Mouse (Mus musculus) yolk sac, embryonic 10.5 days (tissue): ENCODE measurements around the gene Adgrb3.

Experiments
- DNase-seq: peaks from one replicate; pipeline ENCODE4 v3.0.0-alpha.2; 2017; ENCODE audit warnings: low spot score

The Adgrb3 gene

DNA sequence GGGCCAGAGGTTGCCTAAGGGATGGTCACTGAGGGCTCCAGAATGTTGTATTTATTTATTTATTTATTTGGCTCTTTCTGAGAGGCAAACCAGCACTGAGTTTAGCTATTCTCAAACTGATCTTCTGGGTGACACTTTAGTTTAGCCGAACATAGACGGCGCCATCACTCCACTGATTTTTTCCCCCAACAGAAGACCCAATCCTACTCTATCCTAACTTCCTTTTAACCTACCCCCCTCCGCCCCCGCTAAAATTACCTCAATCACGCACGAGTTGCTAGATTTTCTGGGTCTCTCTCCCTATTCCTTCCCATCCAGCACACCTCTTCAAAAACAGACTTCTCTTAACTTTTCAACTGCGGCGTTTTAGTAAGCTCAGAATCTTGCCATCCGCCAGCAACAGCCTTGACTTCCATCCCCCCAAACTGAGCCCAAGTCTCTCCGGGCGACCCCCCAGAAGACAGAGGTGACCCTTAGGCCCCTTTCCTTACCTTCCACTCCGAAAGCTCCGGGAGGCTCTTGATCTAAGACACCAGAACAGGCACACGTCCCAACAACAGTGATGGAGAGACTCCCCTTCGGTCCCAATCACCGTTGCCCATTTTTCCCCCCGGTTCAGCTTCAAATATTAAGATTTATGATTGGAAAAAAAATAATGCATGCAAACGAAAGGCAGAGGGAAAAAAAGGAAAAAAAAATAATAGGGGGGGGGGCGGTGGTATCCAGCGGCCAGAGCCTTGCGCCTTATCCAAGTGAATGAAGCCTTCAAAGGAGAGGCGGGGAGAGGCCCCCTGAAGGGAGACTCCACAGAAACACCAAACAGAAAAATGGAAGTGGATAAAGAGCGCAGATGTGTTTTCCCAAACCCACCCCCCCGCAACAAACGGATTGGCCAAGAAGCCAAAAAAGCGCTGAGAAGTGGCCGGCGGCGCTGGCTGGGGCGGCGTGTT is at the start of gene Adgrb3:
Adgrb3 (minus strand) TSS at position 737 of the 950 bp plus-strand sequence.
- DNase-seq: no peak

DNA sequence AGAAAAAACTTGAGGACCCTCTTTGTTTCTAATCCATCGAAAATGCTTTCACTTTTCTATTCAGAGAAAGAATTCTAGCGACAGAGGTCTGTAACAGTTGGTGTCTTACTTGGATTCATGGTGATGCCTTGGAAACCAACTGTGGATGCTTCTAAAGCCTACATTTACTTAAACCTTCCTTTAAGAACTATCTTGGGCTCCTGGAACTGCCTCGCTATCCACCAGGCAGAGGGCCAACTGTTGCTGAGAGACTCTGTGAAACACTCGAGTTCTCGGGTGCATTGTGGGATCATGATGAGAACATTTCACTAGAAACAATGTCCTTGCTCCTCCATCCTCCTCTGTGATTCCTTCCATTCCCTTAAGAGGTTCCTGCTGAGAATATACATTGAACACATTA is 48.0 kb upstream of the Adgrb3 start:
- no peak for DNase-seq

DNA sequence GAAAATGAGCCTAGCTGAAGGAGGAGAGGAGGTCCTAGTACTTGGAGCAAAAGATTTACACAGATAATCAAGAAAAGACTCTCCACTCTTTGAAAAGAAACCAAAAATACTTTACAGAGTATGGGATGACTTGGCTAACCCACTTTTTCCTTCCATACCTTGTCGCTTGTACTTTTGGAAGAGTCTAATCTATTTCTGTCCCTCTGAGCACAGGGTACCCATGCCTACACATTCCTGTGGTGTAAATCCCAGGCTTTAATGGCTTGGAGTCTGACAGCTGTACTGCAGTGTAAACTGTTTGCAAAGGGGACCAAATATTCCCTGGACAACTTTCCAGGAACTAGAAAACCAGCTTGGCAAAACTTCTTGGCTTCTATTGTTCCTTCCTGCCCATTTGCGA is 28.0 kb upstream of the Adgrb3 start:
- DNase-seq: no peak

DNA sequence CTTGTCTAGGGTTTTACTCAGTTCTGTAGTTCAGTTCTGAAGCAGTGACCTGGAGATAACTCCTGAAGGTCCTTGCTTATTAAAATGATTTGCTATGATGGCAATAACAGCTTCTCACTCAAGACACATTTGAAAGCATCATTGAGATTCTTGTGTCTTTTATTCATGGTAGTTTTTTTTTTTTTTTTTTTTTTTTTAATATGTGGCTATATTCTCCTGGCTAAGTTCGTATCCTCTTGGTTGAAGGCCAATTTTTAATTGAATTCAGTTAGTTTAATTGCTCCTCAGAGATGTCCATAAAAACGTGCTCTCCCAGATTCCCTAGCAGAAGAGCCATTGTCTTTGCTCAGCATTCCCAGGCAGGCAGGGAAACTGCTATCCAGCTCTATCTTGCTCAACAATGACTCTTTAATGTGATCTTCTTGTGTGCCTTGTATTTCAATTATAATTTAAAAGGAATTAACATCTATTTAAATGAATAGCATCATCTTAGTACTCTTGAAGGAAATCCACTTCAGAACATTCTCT is 25.0 kb upstream of the Adgrb3 start:
- no peak for DNase-seq

DNA sequence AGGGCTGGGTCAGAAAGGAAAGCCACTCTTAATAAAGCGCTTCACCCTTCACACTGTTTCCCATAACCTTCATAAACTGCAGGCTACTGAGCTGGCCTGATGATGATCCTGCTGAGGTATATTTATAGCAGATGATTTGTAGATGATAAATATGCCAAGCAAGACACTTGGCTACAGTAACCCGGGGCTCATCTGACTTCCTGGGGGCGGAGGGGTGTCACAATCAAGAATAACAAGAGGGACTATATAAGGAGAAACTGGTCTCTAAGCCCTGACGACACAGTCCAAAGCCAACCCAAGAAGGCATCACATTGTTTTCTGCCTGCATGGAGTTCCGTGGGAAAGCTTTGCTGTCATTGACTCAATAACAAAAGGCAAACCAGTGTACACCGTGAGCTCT is 2.8 kb upstream of the Adgrb3 start:
- no peak for DNase-seq

DNA sequence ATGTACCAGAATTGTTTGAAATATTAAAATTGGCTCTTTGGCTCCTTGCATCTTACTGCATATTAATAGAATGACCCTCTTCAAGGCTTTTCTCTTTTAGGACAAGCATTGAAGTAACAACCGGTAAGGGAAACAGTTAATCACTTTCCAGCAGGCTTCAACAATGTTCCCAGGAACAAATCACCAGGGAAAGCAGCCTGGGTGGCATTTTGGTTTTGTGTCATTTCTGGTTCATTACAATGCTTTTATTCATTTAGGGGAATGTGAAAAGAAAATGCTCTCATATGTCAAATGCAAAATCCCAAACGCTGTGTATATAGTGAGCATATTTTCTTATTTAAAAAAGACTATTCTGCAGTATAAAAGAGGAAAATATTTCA is 2.0 kb upstream of the Adgrb3 start:
- no peak for DNase-seq

DNA sequence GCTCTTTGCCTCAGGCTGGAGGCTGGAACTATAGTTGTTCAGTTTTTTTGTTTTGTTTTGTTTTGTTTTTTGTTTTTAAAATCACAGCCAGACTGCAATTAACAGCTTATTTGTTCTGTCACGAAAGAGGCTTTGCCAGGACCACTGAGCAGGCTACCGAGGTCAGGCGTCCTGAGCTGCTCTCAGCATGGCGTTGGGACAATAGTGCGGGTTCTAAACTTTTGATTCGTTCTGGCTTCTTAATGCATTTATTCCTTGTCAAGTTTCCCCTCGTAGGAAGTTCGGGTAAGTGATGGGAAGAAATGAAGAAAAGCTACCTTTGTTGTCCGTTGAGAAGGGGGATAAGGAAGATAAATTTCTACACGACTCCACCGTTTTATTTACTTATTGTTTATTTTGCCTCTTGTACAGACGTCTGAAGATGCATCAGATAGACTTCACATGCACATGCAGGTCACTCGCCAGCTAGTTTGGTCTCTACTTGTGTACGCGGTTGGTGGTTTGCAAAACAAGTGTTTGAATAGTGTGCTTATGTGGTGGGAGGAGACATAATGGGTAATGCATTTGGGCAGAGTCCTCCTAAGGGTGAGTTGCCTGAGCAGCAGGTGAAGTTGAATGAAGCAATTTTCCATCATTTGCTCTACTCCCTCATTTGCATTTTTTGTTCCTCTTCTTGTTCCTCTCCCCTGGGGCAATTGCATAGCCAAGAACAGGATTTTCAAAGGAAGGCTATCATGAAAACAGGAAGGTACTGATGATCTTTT is 1.4 kb upstream of the Adgrb3 start:
- DNase-seq: no peak

DNA sequence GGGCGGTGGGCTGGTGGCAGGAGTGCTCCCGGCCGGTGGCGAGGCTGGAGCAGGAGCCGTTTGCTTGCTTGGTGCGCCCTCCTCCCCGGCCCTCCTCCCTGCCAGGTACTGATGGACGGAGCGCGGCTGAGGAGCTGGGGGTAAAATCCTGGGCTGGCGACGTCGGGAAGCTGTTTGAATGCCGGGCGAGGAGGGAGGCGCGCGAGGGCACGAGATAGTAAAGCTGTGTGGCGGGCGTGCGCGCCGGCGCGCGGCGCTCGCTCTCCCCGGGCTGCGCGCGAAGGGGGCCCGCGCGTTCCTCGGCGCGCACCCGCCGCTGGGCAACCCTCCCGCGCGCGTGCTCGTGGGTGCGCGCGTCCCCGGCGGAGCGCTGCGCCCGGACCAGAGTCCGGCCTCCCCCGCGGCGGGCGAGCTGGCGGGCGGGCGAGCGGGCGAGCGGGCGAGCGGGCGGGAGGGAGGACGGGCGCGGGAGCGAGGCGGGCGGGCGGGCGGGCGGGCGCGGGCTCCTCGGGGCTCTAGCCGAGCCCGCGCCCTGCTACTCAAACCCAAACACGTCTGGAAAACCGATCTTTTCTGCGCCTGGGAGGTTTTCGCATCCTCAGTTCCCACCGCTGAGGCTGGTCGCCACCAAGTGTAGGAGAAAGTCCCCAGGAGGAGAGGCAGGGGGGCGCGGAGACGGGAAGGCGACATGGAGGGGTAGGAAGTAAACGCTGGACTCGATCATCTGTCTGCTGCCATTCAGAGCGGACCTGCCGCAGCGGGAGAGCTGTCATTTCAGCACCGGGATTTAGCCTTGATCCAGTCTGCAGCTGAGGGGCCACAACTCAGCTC is 629 bp upstream of the Adgrb3 start:
- DNase-seq: peak; percentile 46

DNA sequence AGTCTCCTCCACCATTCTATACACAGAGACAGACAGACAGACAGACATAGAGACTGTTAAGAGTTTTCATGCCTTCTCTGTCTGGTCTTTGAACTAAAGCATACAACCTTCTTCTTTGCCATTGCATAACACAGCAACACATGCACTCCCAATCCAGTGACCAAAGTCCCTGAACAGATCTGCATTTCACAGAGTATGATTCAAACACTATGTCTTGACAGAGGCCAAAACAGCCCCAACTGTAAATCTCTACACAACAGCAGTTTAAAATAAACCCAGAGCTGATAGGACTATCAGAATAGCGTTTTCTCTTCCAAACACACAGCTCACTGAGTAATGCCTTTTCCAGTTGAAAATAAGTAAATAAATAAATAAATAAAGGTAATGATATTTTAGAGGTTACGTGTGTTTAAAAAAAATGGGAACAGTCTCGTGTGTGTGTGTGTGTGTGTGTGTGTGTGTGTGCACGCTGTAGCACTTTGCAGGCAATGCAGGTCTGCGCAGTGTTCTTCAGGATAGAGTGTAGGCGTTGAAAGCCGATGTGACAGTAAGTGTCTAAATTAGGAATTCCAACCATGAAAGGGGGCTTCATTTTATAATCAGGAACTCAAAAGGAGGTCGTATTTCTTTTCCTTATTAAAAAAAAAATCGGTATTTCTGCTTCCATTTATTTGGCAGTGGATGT is 1.3 kb downstream of the Adgrb3 start:
- DNase-seq: no peak

DNA sequence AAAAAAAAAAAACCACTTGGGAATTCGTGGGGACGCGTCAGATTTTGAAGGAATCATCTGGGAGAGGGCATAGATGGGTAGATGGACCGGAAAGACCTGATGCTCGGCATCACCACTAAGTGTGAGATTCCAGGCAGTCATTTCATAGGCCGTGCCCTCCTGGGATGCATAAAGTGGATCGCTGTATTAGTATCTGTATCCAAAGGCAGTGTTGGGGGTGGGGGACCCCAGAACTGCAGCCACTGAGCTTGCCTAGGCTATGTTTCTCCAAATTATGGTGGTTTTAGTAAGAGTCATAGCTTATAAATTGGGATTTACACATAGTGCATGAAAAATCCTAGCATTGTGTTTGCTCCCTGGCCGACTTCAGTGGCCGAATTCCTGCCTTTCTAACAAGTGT is 2.1 kb downstream of the Adgrb3 start:
- no peak for DNase-seq

DNA sequence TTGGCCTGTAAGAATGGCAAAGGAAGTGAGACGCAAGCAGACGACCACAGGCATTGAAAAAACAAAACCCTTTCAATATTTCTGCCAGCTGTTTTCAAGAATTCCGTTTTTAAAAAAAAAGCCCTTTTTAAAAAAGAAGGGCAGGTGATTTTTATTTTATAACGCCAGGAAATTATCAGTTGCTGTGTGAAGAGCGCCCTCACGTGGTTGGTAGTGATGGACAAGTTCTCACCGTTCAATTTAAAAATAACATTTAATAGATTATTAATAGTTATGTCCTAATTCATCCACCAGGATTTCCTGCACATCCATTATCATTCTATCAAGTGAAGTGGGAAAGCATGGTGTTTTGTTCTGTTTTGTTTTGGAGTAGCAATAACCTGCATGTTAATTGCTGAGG is 2.7 kb downstream of the Adgrb3 start:
- no peak for DNase-seq

DNA sequence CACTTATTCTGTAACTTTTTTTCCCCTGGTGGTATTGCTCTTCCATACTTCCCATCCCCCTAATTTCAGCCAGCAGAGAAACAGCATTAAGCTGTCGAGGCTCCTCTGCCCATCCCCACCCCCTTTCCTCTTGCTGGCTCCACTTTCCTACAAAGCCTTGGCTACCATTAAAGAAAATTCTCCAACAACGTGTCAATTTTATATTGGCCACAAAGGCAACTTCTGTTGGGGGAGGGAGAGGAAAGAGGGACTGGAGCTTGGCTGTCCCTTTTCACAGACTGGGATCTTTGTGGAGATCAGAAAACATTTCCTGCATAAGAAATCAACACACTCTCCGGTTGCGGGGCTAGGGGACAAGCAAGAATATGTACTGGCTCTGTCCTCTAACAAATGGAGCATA is 4.9 kb downstream of the Adgrb3 start:
- DNase-seq: no peak

DNA sequence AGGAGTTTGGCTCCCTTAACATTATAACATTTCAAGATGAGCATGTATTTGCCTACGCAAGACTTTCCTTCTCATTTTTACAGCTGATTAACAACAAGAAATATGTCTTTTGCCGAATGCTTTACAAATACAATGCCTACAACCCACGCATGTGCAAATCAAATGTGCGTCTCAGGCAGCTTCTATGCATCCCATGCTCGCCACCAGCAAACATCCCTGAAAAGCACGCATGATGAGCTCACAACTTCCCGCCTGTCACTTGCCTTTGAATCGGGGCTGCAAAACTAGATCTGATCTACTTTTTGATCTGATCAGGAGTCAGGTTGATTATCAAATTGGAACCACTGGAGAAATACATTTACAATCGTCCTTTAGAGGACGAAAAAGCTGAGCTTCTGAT is 5.5 kb downstream of the Adgrb3 start:
- no peak for DNase-seq

DNA sequence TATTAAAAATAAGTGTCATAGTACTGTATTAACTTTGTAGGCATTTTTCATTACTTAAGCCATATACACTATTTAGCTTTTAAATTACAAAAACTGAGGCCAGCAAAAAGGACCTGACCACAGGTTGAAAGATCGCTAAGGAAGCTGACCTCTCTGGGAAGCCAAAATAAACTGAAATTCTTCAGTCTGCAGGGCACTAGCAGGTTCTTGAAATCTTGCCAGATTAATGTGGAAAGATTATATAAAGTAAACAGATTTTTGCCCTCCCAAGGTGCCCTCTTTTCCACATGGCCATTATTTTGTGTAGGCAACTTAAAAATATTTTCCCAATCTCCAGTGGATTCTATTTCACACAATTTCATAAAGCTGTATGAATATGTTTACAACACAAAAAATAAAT is 14.0 kb downstream of the Adgrb3 start:
- no peak for DNase-seq

DNA sequence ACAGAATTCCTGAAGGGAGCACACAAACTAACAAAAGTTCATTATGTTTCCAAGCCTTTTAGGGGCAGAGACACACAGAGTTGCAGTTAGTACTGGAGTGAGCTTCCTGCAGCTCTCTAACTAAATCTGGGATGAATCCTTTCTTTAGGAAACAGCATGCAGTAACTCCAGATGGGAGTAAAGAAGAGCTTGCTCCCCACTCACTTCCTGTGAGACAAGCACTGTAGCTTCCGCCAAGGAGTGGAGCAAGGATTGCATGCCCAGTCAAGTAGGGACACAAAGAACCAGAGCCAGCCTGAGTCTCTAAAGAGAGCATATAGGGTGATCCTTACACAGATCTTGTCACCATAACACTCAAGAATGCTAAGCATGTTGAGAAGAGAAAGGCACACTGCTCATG is 50.7 kb downstream of the Adgrb3 start:
- DNase-seq: no peak

DNA sequence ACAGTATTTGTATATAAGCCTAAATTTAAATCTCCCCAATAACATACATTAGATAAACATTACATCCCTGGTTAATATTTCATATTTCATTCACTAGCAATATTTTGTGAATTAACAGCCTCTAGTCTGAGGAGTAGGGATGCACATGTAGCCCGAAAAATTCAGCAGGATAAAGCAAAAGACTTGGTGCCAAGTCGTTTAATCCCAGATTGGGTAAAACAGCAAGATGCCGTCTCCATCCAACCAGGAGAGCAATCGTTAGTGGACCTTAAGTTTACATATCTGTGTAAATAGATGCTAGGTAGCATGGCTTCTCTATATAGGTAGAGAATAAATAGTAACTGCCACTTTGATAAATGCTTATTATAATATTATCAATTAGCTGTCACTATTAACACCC is 52.0 kb downstream of the Adgrb3 start:
- DNase-seq: no peak

DNA sequence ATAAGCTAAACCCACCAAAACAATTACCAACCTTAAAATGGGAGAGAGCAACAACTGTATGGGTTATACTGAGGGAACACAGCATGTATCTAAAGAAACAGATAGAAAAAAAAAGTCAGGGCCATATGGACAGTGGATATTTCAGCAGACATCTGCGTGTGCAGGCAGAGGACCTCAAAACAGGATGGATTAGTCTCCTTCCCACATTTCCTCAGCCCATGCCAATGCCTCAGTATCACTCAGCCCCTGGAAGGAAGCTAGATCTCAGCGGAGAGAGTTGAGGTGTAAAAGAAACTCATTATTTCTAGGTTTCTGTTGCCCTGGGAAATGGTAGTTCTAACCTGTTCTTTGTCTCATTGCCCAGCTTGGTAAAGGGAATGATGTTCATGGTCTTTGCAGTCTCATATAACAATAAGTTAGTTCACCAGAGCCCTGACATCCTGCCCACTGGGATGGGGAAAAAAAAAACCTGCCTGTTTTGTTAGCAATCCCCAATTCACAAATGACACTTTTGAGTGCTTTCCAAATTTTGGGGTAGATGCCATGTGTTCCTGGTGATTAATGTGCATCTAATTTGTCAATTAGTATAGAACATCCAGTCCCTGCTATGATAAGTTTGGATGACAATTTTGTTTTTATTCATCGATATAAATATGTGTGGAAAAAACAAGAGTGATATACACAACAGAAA is 53.9 kb downstream of the Adgrb3 start:
- DNase-seq: no peak

DNA sequence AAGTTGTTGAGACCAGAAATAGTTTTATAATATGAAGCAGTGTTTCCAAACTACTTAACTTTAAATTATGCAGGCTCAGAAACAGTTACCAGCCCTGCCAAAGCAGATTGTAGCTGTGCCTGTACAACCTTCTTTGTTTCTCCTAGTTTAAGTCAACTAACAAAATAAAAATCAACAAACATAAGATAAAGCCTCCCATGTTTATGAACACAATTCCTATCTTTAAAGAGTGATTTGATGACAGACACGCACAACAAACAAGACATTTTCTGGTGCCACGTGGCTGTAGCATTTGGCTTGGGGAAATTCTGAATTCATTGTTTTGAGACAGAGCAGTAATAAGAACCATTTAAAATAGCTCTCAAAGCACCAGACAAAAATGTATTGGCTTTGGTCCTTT is 60.5 kb downstream of the Adgrb3 start:
- no peak for DNase-seq

DNA sequence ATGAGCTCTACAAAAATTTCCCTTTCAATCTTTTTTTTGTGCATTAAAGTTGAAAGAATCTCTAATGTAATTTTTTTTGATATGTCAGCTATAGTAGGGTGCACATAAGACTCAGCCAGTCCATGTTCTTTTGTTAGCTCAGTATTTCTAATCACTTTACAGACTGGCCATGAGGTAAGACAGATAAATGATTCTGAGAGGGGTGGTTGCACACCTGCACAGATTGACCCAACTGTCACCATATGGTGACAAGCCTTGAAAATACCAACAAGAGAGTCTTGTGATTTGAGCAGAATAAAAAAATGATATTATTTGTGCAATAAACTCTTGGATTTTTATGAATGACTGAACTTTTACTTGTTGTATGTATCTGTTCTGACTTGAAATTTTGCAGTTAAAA is 74.2 kb downstream of the Adgrb3 start:
- DNase-seq: no peak

DNA sequence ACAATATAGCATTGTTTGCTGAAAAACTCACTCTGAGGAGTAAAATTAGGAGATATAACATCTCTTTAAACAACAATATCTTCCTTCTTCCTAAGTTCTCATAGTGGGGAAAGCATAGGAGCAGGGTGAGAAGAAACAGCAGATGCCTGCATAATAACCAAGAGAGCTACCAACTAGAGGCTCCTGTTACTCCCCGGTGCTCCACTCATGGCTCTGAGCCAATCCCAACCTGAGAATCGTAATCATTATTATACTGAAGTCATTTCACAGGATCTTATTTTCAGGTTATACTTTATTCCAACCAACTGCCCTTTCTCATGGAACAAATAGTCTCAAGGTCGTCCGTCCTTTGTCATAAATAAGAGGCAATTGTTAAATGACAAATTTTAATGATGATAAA is 75.0 kb downstream of the Adgrb3 start:
- no peak for DNase-seq

DNA sequence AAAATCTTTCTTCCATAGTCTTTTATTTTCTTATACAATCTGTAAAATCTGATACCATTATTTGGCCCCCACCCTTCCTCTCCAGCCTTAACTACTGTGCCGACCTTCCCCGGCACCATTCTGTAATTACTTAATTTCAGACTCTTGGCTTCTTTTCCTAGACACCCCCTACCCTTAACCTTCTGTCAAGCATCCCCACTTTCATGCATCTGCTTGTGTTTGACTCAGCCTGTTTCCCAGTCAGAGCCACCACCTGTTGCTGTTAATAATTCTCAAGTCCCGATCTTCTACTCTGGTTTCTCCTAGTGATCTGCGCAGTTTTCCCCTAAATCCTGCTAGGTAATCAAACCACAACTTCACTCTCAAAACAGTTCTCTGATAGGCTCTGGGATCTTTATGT is 83.9 kb downstream of the Adgrb3 start:
- DNase-seq: no peak
